Mouse (Mus musculus) adrenal gland, postnatal 10 days (tissue): ENCODE measurements around the gene Lima1. TPM values are rescaled to one million over a fixed set of nuclear protein-coding genes. Genes with fewer than 3 reads are reported as not detected.
"Not testable (repeated sequence)": the region's sequence is repeated elsewhere in the genome, so short reads cannot be mapped to it uniquely, and the experiment has no call there.

ENCODE experiments used
- DNase-seq: peaks from one replicate; pipeline ENCODE4 v3.0.0; 2021; ENCODE audit warnings: mixed read lengths
- total RNA-seq, 2 experiments: library from RNA; stranded (reverse); gene quantifications; 2 replicates each; pipeline ENCODE4 v1.2.3; 2021

Lima1 gene
- total RNA-seq, 2 experiments from 2014 or later = 37.7 to 39.7 TPM

DNA sequence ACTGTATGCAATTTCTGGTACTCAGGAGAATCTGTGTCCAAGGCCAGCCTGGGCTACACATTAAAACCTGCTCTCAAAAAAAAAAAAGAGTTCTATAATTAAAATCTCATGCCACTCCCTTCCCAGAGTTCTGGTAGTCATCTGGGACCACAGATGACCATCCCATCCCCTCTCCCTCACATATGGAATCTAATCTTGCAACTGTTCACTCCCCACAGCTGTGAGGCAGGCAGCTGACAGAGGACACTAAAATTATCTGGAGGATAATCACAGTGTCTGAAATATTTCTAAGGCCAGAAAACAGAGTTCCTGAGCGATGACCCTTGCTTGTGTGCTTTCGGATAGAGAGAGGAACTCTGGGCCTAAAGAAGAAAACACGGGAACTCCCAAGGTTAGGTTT, 40.6 kb downstream of the Lima1 start:
- no peak for DNase-seq

DNA sequence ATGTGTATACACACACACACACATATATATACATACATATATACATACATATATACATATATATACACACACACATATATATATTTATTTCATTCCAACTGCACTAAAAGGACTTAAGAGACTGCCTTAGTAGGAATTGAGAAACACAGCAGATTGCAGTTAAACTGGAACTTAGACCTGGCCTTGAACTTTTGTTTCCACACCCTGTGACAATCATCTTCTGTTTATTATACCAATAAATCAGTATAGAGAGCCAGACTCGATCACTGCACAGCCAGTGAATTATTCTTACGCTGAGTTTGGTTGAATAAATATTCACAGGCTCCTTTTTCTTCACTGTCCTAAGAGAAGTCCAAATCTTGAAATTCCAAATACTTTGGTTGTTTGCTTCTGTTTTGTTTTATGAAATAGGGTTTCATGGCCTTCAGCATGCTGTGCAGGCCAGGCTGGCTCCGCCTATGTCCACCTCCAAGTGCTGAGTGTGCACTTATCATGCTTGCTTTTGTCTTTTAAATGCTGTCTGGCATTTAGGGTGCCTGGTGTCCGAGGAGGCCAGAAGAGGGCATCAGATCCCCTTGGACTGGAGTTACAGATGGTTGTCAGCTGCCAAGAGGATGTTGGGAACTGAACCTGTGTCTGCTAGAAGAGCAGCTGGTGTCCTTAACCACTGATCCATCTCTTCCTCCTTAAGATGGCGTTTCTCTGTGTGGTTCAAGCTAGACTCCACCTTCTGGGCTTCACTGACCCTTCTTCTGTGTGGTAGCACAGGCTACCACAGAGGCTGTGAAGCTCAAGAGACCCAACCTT, 41.4 kb downstream of the Lima1 start:
- no peak for DNase-seq

DNA sequence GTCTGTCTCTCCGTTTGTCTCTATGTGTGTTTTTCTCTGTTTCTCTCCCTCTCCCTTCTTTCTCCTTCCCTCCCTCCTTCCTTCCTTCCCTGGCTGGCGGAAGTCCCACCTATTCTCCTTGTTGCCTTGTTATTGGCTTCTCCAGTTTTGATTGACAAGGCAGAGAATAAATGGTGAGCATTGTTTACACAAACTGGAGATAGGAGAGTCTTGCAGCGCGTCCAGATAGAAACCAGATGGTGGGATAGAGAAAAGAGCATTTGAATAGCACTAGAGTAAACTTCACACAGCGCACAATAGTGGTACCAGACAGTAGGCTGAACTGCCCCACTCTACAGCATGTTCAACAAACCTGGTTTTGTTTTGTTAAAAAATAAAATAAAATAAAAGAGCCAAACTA, 43.7 kb downstream of the Lima1 start:
- DNase-seq = no peak

DNA sequence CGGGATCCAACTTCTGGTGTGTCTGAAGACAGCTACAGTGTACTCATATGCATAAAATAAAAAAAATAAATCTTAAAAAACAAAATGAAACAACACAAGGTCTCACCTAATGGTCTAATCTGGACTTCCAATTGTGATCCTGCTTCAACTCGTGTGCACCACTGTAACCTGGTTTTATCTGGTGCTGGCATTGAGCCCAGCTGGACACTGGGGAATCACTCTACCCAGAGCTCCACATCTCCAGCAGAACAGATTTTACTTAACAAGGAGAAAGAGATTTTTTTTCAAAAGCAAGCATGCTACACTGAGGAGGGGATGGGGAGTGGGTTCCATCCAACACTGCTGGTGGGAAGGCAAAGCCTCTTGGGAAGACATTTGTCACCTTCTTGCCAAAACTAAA, 47.2 kb downstream of the Lima1 start:
- DNase-seq = peak; percentile 44

DNA sequence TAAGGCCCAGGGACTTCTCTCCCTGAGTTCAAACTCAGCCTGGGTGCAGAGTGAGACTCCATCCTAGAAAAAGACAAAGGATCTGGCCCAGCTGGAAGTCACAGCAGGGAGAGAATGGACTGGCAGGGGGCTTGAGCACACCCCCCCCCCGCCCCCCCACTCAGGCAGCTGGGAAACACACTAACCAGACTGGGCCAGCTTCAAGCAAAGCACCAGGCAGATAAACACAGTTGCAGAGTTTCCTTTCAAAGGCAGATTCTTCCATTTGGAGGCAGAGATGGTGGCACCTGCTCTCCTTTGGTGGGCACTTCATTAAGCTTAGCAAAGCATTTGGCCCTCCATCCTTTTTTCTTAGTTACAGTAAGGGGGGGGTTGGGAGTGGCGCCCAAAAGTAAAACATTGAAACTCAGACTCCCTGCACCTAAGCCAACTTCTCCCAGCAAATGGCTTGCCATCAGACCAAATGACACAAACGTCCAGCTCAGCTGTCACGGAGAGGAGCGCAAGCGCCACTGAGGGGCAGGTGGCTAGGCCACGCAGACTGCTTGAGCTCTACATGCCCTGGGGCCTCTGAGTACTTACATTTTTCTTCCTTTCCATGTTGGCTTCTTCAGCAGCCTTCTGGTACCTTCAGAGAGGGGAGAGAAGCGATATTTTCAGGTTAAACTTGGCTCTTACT, 48.9 kb downstream of the Lima1 start:
- DNase-seq = no peak

DNA sequence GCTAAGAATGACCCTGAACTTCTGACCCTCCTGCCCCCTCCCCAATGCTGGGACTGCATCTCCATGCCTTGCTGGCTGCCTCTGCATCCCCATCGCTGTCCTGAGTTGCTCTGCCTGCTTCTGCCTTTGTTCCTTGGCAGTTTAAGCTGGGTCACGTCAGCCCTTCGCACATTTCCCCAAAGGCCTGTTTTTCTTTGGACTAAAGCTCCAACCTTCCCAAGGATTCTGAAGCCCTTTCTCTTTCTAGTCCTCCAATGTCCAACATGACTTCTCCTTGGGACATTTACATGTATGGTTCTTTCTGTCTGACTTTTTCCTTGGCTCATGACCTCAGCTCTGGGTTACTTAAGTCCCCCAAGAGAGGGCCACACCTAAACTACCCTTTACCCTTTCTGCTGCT, 50.0 kb downstream of the Lima1 start:
- peak; percentile 37 for DNase-seq

DNA sequence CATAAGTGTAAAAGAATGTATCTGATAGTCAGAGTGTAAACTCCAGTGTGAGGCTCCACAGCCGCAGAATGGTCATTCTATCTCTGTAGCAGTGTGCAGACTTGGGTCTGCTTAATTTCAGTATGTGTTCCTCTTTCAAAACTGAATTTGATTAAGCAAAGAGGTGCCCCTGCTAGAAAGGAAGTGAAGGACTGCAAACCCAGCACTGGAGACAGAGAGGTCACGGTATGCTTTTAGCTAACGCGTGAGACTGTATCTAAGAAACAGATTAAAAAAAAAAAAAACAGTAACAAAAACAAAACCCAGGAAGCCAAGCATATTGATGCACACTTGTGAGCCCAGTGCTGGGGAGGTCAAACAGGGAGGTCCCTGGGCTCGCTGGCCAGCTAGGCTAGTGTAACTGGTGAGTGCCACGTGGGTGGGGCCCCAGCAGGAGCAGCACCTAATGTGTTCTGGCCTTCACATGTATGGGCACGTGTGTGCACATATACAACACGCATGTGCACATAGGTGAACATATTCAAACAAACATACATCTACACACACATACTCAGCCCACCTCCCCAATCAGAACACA, 51.8 kb downstream of the Lima1 start:
- DNase-seq = no peak

DNA sequence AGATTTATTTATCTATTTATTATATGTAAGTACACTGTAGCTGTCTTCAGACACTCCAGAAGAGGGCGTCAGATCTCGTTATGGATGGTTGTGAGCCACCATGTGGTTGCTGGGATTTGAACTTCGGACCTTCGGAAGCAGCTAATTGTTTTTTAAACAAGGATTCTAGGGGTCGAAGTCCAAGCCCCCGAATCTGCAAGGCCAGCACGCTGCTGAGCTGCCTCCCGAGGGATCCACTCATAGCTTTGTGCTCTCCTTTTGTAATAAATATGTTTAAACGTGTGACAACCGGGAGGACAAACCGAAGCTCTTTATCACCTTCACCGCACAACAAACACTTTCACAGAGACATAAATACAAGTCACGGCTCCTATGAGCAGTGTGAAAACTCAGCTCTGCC, 52.8 kb downstream of the Lima1 start:
- DNase-seq = not testable (repeated sequence)

DNA sequence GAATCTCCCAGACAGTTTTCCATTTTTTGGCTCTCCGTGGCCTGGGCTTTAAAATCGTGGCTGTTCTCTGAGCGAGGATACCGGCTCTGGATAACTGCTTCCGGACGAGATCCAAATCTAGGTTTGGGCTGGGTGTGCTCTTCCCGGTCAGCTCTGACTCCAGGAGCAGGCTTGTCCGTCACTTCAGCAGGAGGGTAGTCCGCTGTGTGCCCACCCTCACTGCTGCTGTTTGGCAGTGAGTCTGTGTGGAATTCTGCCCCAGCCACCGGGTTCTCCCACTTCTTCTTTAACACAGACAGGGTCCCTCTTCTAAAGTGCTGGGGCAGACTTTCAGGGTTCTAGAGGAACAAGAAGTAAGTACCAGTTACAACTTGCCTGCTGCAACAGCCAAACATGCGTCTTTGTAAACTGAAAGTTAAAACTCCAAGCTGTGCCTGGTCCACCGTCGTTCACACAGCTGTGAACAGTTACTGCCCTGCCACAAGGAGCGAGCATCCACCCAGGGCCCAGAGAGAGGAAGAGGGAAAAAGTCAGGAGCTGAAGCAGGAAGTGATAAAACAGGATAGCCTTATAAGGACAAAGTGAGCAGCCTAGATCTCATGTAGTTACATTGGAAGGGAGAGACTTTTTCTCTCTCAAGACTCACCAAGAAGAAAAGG, 55.5 kb downstream of the Lima1 start:
- DNase-seq = peak; percentile 55

DNA sequence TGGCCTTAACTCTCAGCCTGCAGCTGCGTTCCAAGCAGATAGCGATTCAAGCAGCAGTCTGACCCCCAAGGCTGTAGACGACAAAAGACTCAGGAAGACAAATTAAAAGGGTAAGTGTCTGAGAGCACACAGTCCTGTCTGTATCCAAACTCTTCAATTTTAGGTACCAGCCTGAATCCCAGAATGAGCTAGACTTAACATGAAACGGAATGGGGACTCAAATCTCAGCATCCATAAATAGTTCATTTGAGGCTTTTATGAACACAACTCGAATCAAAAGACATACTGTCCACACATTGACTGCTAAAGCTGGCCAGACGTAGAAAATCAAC, 56.2 kb downstream of the Lima1 start:
- no peak for DNase-seq

DNA sequence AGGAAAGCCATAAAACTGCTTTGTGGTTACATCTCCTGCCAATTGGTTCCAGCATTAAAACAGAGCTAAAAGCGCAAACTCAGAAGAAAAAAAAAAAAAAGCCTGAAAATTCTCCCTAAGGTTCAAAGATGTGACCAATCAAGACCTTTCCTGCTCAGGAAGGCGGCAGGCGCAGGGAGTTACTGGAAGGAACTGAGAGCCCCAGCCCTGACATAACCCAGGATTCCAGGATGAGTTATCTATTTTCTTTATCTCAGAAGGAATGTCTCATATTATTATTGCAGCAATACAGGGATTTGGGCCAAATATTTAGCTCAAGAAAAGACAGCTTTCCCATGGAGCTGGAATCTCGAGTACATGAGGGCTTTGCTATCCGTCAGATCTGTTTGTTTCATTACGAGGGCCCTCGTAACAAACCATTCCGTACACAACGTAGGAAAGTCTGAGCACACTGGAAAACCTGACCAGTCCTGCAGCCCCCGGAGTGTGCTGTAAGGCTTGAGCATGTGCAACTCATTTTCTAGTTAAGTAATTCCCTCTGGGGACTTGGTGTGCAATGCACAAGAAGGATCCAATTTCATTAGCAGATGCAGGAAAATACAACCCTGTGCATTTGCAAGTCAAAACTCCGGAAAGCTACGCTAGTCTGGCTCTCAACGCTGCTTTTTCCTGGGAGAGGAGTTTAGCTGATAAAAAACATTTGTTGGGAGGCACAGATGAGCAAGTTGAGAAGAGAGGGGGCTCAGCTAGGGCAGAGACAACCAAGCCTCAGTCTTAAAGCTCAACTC, 56.7 kb downstream of the Lima1 start:
- DNase-seq = peak; percentile 32

DNA sequence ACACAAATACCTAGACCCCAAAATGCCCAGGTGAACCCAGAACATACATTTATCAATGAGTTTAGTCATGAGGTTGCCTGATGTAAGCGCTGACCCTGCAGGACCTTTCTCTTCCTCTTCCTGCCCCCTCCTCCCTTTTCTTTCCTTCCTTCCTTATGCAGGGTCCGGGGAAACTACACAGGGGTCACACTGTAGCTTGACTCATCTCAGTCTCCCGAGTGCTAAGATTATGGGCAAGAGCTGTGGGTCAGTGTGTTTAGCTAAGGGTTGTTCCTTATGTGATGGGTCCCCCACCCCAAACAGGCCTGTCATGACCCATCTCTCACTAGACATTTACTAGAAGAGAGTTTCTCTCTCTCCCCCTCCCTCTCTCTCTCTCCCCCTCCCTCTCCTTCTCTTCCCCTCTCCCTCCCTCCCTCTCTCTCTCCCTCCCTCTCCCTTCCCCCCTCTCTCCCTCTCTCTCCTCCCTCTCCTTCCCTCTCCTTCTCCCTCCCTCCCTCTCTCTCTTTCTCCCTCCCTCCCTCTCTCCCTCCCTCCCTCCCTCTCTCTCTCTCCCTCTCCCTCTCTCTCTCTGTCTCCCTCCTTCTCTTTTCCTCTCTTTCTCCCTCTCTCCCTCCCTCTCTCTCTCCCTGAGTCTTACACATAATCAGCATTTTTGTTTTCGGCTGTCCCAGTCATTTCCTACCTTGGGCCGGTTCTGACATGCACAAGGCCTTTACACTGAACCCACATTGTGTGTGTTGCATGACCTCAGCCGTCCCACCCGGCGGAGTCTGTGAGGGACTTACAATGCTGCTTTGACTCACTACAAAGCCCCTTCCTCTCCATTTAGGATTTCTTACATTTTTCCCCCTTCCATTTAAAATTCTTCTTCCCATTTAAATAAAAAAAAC, 57.7 kb downstream of the Lima1 start:
- DNase-seq = no peak

DNA sequence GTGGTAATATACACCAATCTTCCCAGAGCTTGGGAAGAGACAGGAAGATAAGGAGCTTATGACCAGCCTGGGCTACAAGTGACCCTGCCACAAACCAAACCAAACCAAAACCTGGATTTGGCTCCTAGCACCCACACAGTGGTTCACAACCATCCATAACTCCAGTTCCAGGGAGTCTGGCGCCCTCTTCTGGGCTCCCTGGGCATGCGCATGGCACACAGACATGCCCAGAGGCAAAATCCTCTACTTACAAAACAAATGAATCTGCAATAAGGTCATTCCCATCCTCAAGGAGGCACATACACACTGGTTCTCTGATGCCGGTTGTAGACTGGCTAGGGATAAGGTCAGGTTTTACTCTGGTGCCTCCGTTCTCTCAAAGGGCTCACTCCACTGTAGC, 59.3 kb downstream of the Lima1 start:
- no peak for DNase-seq

DNA sequence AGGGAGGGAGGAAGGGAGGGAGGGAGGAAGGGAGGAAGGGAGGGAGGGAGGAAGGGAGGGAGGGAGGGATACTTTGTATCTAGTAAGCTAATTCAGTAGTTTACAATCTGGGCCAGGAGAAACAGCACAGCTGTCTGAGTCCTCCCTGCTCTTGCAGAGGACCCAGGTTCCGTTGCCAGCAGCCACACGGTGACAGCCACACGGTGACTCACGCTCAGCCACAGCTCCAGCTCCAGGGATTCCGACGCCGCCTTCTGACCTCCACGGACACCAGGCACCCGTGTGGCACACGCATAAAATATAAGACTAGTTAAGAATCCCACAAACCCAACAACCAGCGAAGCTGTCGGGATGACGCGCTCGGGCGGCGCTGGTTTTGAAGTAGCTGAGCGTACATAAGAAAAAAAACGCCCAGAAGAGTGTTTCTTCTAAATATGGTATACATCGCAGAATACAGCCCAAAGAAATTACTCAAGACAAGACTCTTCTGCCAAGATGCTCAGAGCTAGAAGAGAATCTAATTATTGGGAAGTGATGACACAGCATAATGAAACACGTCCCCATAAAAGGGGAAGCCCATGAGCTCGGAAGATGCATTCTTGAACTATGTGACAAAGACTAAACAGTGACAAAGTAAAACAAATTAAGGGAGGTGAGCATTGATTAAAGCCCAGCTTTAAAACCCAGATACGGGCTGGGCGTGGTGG, 60.5 kb downstream of the Lima1 start:
- DNase-seq = no peak

DNA sequence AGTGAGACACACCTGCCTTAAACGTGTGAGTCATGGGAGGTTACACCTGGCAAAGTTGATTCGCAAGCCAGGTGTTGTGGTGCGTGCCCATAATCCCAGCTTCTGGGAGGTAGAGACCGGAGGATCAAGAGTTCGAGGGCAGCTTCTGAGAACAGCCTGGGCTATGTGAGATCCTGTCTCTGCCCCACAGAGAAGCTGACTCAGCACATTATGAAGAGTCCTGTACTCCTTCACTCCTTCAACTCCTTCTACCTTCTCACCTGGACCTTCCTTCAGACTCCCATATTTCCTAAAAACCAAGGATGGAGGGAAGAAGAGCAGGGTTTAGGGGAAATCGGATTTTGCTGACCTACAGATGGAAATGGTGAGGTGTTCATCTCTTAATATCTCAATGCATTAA, 61.6 kb downstream of the Lima1 start:
- no peak for DNase-seq

DNA sequence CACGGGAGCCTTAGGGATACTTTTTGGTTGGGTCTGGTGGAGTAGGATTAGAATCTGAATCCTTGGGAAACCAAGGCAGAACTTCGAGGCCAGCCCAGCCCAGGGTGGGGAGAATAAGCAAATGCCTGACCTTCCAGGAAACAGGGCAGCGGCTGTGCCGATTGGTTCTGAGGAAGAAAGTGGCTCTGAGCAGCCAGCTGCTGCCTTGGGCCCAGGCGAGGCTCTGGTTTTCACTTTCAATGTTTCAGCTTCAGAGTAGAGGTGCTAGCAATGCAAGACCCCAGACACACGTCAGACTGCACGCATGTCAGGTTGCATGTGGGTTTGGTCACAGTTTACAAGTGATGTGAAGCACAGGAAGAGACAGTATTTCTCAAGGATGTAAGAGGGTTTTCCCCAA, 63.2 kb downstream of the Lima1 start:
- no peak for DNase-seq

DNA sequence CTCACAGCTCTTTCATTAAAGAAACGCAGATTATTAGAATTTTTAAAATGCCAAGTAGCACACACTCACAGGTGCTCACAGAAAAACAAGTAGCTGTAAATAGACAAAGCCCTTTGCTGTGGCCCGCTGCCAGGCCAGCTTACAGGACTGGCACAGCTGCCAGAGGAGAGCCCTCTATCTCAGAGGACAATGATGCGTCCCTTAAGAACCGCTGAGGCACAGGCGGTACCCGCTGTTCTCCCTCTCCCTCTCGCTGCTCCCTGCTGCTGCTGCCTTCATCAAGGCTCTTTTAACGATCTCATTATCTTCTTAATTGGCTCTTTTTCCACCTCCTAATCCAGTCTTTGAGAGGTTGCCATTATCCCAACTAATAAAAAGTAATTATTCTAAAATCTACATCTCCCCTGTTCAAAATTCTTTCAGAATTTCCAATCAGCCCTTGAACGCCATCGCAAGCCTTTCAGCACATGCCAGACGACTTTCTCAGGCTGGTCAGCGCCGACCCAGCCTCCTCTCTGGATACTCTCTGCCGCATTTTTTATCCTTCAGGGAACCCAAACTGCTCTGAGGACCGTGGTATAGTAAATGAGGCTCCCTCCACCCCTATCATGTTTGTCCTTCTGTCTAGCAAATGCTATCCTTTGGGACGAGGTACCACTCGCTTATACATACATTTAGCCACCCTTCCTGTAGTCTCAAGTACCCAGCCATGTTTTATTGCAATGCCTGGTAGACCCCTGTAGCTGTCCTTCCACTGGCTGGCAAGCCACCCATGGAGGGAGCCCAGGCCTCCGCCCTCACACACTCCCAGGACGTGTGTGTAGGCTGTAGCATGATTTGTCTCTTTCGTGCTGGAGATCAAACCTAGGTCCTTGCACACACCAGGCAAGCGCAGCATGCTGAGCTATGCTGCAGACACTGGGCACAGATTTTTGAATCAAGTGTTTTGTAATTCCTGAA, 67.2 kb downstream of the Lima1 start:
- DNase-seq = peak; percentile 34

DNA sequence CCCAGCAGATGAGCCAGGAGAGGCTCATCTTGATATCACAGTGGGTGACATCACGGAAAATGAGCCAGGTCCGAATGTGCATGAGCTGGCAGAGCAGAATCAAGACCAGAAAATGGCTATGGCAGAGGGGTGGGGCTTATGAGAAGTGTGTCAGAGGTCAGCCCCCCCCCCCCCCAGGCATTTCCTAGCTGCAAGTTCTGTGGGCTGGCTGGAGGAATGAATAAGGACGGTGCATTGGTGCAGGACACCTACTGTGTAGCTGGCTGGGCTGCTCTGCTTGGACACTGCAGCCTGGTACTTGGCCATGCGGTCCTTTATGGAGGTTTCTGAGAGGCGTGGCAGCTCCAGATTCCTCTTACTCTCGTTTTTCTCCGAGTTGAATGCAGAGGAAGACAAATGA, 69.1 kb downstream of the Lima1 start:
- DNase-seq = no peak

DNA sequence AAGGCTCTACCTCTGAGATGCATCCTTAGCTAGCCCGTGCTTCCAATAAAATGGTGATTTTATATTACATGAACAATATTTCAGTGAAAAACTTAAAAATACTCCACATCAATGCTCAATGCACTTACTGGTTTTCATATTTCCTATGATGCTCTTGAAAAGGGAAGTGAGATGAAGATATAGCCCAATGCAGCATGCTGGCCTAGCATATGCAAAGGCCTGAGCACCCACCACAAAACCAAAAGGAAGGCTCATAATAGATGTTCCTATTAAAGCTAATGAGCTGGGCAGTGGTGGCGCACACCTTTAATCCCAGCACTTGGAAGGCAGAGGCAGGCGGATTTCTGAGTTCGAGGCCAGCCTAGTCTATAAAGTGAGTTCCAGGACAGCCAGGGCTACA, 69.6 kb downstream of the Lima1 start:
- DNase-seq = no peak
